Mouse (Mus musculus) embryonic facial prominence, embryonic 12.5 days (tissue): ENCODE data around the gene Nptxr. TPM values are rescaled to one million over a fixed set of nuclear protein-coding genes. Genes with fewer than 3 reads are reported as not detected.
"Not testable (repeated sequence)": the region's sequence is repeated elsewhere in the genome, so short reads cannot be mapped to it uniquely, and the experiment has no call there.

ENCODE experiments used
- ATAC-seq: fragments of 200-750 bp; cut with Nextera tagmentation; 2 replicates; pipeline ENCODE4 v1.8.0; 2017; ENCODE audit not compliant: insufficient number of reproducible peaks, insufficient read depth, low FRiP score, low TSS enrichment
- H3K27ac ChIP-seq: fragments of 300-500 bp; sonication (generic); 2 replicates; pipeline ENCODE4 v1.5.1; 2016; ENCODE audit warnings: mild to moderate bottlenecking
- H3K27me3 ChIP-seq: fragments of 300-500 bp; sonication (generic); 2 replicates; pipeline ENCODE4 v1.6.1; 2016; ENCODE audit warnings: mild to moderate bottlenecking, moderate library complexity
- H3K36me3 ChIP-seq: fragments of 300-500 bp; sonication (generic); 2 replicates; pipeline ENCODE4 v1.6.1; 2016; ENCODE audit warnings: mild to moderate bottlenecking
- H3K4me1 ChIP-seq: fragments of 300-500 bp; sonication (generic); 2 replicates; pipeline ENCODE4 v1.6.1; 2016
- H3K4me2 ChIP-seq: fragments of 300-500 bp; sonication (generic); replicated peaks from 2 replicates; pipeline ENCODE4 v1.6.1; 2016; ENCODE audit warnings: mild to moderate bottlenecking, moderate library complexity
- H3K4me3 ChIP-seq: fragments of 300-500 bp; sonication (generic); 2 replicates; pipeline ENCODE4 v1.5.1; 2016; ENCODE audit warnings: mild to moderate bottlenecking
- H3K9ac ChIP-seq: fragments of 300-500 bp; sonication (generic); 2 replicates; pipeline ENCODE4 v1.6.1; 2016; ENCODE audit warnings: mild to moderate bottlenecking, moderate library complexity
- H3K9me3 ChIP-seq: fragments of 300-500 bp; sonication (generic); 2 replicates; pipeline ENCODE4 v1.6.1; 2016; ENCODE audit warnings: mild to moderate bottlenecking, moderate library complexity
- WGBS: fragments of 180-500 bp; shearing (Covaris S2); methylation state at CpG from one replicate; pipeline ENCODE4 v1.1.7; 2016; 5-methylcytosine and 5-hydroxymethylcytosine counted together
- polyA plus RNA-seq: library from polyadenylated mRNA; unstranded; fragments of >200 nt; fragmentation: Nextera tagmentation; extraction: Ambion mirVana; gene quantifications from 2 replicates; pipeline ENCODE4 v1.2.1, GENCODE M21; 2016

Gene Nptxr
- polyA plus RNA-seq, 1 experiment from 2014 or later, result 4.1 TPM

DNA sequence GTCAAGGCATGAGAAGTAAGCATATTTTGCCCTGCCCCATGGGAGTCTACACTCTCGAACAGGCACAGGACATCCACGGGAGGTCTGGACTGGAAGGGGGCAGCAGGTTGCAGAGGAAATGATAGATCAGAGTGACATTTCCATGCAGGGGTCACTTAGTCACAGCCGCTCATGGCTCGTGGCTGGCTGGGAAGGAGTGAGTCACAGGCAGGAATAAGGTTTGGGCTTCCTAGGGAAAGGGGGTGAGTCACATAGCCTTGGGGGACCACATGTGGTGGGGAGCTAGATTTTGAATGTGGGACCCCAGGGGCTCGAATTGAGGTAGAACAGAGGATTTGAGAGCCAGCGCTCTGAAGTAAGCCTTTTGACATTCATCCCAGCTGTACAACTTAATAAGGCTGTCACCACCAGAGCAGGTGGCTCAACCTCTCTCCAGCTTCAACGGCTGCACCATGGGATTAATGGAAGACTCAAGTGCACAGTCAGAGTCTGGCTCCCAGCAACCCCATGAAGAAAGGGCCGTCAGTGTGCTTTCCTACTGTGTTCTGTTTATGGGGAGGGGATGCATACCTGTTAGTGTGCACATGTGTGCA is 9.2 kb upstream of the Nptxr start:
- H3K9ac ChIP-seq, result no peak overlapping the region
- no peak for ATAC-seq
- WGBS, result 48% methylated on average over 8 of the region's 8 CpGs

DNA sequence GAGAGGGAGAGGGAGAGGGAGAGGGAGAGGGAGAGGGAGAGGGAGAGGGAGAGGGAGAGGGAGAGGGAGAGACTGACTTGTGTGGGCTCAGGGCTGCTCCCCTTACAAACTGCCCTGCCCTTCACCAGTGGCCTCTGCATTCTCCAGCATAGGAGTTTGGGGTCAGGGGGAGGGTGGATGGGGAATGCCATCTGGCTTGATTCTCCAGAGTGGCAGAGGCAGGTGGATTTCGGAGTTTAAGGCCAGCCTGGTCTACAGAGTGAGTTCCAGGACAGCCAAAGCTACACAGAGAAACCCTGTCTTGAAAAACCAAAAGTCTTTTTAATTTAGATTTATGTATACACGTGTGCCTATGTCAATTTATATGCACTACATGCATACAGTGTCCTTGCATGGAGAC is 8.3 kb upstream of the Nptxr start:
- H3K9me3 ChIP-seq, H3K27me3 ChIP-seq, H3K4me1 ChIP-seq, H3K4me2 ChIP-seq, ATAC-seq, H3K4me3 ChIP-seq, H3K27ac ChIP-seq, H3K9ac ChIP-seq, H3K36me3 ChIP-seq: not testable (repeated sequence)
- WGBS, result 64% methylated on average over 2 of the region's 2 CpGs

More for the DNA sequence above, 9.2 kb upstream of the Nptxr start:
- Histone ChIP-seq H3K27ac (no peak overlapping the region), H3K36me3 (no peaks in the 10 kb centered on the region), H3K9me3 (peaks cover 3% of the 10 kb centered on the region; the same call in 1 of the 2 replicates), H3K4me1 (no peaks in the 10 kb centered on the region), H3K4me2 (no peak overlapping the region), H3K27me3 (no peaks in the 10 kb centered on the region), H3K4me3 (no peak overlapping the region)

DNA sequence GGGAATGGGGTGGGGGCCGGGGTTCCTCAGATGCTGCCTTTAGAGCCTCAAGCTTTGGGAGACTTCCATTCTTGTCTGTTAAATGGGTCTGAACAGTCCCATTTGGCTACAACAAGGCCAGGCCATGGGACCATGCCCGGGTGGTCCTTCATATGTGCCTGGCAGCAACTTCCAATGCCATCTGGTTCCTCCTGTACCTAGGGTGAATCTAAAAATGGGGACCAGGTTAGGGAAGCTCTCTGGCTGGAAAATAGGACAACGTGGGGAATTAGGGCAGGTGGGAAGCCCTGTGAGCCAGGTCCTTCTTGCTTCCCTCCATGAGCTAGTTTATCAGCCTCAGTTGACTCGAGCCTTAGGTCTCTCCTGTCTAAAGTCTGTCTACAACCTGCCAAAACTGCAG is 6.4 kb upstream of the Nptxr start:
- no peak overlapping the region for H3K9ac ChIP-seq
- peaks cover 23% of the 10 kb centered on the region for H3K27me3 ChIP-seq
- no peaks in the 10 kb centered on the region for H3K9me3 ChIP-seq
- no peak overlapping the region for H3K4me2 ChIP-seq
- H3K27ac ChIP-seq, result no peak overlapping the region
- WGBS, result 70% methylated on average over 4 of the region's 4 CpGs
- ATAC-seq, result no peak
- H3K4me3 ChIP-seq, result no peak overlapping the region
- H3K4me1 ChIP-seq, result no peaks in the 10 kb centered on the region
- no peaks in the 10 kb centered on the region for H3K36me3 ChIP-seq

GRCm38 (mm10) chr15:79810061-79810460 is 5.5 kb upstream of the Nptxr start:
- Histone ChIP-seq H3K4me1 (peaks cover 2% of the 10 kb centered on the region; the same call in 1 of the 2 replicates), H3K9me3 (no peaks in the 10 kb centered on the region), H3K27ac (no peak overlapping the region), H3K36me3 (no peaks in the 10 kb centered on the region), H3K9ac (no peak overlapping the region), H3K4me2 (no peak overlapping the region), H3K27me3 (peaks cover 33% of the 10 kb centered on the region), H3K4me3 (no peak overlapping the region)
- WGBS, result 70% methylated on average over 3 of the region's 3 CpGs
- ATAC-seq, result no peak

DNA sequence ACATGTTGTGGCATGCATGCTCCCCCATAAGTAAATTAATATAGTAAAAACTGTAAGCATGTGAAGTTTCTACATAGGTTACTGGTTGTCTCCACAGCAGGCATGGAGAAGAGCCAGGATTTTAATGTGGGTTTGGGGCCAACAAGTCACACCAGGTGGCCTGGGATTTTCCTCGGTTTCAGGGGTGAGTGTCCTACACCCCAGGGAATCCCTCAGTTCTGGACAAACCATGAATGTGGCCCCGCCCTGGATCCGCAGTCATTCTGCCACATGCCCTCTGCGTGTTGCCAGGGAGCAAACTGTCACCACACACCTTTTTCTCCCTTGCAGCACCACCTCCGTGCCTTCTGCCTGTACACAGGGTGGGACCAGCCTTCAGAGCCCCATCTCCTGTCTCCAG is 4.1 kb upstream of the Nptxr start:
- ATAC-seq, result no peak
- no peaks in the 10 kb centered on the region for H3K9me3 ChIP-seq
- no peak overlapping the region for H3K4me3 ChIP-seq
- no peak overlapping the region for H3K4me2 ChIP-seq
- no peak overlapping the region for H3K9ac ChIP-seq
- H3K4me1 ChIP-seq, result peaks cover 14% of the 10 kb centered on the region
- H3K36me3 ChIP-seq, result no peaks in the 10 kb centered on the region
- peaks cover 47% of the 10 kb centered on the region for H3K27me3 ChIP-seq
- WGBS, result 49% methylated on average over 5 of the region's 5 CpGs
- H3K27ac ChIP-seq, result no peak overlapping the region

DNA sequence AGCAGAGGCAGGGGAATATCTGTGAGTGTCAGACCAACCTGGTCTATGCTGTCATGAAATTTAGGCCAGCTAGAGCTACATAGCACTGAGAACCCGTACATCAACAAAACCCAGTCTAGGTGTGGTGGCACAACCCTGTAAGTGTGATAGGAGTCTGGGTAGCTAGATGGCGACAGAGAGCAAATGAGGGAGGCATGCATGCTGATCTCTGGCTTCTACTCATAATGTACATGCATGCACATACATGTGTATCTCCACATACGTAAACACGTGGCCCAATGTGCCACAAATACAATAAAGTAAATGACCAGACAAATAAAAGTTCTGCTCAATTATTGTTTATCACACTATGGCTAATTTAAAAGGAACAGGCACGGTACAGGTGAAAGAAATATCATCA is 3.5 kb upstream of the Nptxr start:
- Histone ChIP-seq H3K9me3 (no peaks in the 10 kb centered on the region), H3K4me3 (no peak overlapping the region), H3K9ac (no peak overlapping the region), H3K4me1 (peaks cover 14% of the 10 kb centered on the region), H3K36me3 (no peaks in the 10 kb centered on the region), H3K27ac (no peak overlapping the region), H3K27me3 (peaks cover 52% of the 10 kb centered on the region), H3K4me2 (no peak overlapping the region)
- no peak for ATAC-seq
- WGBS, result 34% methylated on average over 5 of the region's 5 CpGs

- H3K27ac ChIP-seq, result no peak overlapping the region
- H3K27me3 ChIP-seq, result peaks cover 63% of the 10 kb centered on the region
- H3K4me1 ChIP-seq, result peaks cover 14% of the 10 kb centered on the region
- H3K9ac ChIP-seq, result no peak overlapping the region
- H3K36me3 ChIP-seq, result no peaks in the 10 kb centered on the region
- H3K4me2 ChIP-seq, result no peak overlapping the region
- 62% methylated on average over 1 of the region's 1 CpGs for WGBS
- no peaks in the 10 kb centered on the region for H3K9me3 ChIP-seq
- ATAC-seq, result no peak
- no peak overlapping the region for H3K4me3 ChIP-seq
These were observed 2.5 kb upstream of the Nptxr start for GRCm38 (mm10) chr15:79807050-79807449.

DNA sequence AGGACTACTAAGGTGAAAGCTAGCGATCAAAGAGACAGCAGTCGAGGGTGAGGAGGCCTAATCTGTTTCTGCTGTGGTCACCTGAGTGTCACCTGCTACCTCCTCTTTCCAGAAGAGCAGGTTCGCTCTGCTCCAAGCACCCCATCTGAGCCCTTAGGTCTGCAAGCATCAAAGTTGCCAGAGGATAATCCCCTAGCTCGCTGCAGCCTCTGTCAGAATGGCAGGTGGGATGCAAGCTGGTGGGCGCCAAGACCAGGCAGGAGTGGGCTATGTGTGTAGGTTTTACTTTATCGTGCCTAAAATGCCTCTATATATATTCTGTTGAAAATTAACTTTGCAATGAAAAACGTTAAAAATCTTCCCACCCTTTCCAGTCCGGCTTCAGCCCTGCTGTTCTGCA is 680 bp upstream of the Nptxr start:
- Histone ChIP-seq H3K4me3 (peak overlapping the region; percentile 63), H3K9me3 (no peaks in the 10 kb centered on the region), H3K27ac (no peak overlapping the region), H3K4me2 (peak overlapping the region; percentile 91), H3K36me3 (no peaks in the 10 kb centered on the region), H3K9ac (no peak overlapping the region), H3K4me1 (peaks cover 14% of the 10 kb centered on the region), H3K27me3 (peaks cover 79% of the 10 kb centered on the region)
- WGBS, result 16% methylated on average over 8 of the region's 8 CpGs
- no peak for ATAC-seq

- ATAC-seq, result peak; percentile 48; the same call in 1 of the 2 replicates
- peak overlapping the region; percentile 63 for H3K4me3 ChIP-seq
- H3K9ac ChIP-seq, result peak overlapping the region; percentile 65
- no peaks in the 10 kb centered on the region for H3K36me3 ChIP-seq
- H3K4me2 ChIP-seq, result peak overlapping the region; percentile 91
- WGBS, result 4% methylated on average over 81 of the region's 81 CpGs
- peaks cover 14% of the 10 kb centered on the region for H3K4me1 ChIP-seq
- H3K27ac ChIP-seq, result 0 out of 2 replicates have a peak overlapping the region, but pooled peaks have one; percentile 41
- no peaks in the 10 kb centered on the region for H3K9me3 ChIP-seq
- H3K27me3 ChIP-seq, result peaks cover 85% of the 10 kb centered on the region
These were observed 824 bp downstream of the Nptxr start for GRCm38 (mm10) chr15:79803533-79804351.

DNA sequence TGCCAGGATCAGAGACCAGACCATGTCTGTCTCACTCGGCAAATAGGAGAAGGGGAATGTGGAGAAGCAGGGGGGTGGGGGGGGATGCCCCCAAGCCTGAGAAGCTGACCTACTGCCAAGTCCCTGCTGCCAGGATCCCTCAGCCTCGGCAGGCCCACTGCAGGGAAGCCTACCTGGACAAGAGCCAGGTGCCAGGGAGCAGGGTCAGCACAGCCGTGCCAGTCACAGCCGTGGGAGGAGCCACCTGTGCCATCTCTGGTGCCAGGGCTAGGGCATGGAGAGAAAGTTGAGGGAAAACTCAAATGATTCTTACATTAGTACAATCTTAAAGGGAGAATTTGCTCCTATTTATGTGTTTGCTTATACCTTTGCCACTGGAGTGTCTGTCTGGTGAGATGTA is 2.3 kb downstream of the Nptxr start:
- Histone ChIP-seq H3K9me3 (no peaks in the 10 kb centered on the region), H3K4me3 (no peak overlapping the region), H3K27me3 (peaks cover 74% of the 10 kb centered on the region), H3K36me3 (no peaks in the 10 kb centered on the region), H3K27ac (no peak overlapping the region), H3K4me2 (no peak overlapping the region), H3K9ac (no peak overlapping the region), H3K4me1 (peaks cover 14% of the 10 kb centered on the region)
- no peak for ATAC-seq
- WGBS, result 63% methylated on average over 4 of the region's 4 CpGs

GRCm38 (mm10) chr15:79801646-79802045 is 2.9 kb downstream of the Nptxr start:
- peaks cover 68% of the 10 kb centered on the region for H3K27me3 ChIP-seq
- no peak overlapping the region for H3K9ac ChIP-seq
- peaks cover 14% of the 10 kb centered on the region for H3K4me1 ChIP-seq
- no peaks in the 10 kb centered on the region for H3K9me3 ChIP-seq
- WGBS, result 68% methylated on average over 2 of the region's 2 CpGs
- no peak overlapping the region for H3K27ac ChIP-seq
- no peak overlapping the region for H3K4me3 ChIP-seq
- H3K36me3 ChIP-seq, result no peaks in the 10 kb centered on the region
- no peak overlapping the region for H3K4me2 ChIP-seq
- ATAC-seq, result no peak

DNA sequence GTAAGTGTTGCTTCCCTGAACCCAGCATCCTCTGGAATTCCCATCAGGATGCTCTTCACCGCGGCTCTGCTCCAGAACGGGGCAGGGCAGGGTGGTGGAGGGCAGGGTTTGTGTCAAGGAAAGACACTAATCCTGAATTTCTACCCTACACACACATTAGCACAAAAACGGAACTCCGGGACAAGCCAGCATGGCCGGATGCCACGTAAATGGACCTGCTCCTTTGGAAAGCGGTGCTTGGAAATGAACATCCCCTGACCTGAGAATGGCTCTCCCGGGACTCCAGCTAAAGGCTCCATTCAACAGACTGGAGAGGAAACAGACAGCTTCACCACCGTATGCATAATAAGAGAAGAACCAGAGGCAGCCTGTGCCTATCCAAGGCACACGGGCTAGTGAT is 3.9 kb downstream of the Nptxr start:
- WGBS, result 55% methylated on average over 11 of the region's 11 CpGs
- no peak overlapping the region for H3K27ac ChIP-seq
- no peak overlapping the region for H3K9ac ChIP-seq
- H3K4me2 ChIP-seq, result no peak overlapping the region
- H3K4me1 ChIP-seq, result peaks cover 14% of the 10 kb centered on the region
- H3K4me3 ChIP-seq, result no peak overlapping the region
- H3K36me3 ChIP-seq, result no peaks in the 10 kb centered on the region
- ATAC-seq, result no peak
- H3K27me3 ChIP-seq, result peaks cover 58% of the 10 kb centered on the region
- no peaks in the 10 kb centered on the region for H3K9me3 ChIP-seq
